Mouse (Mus musculus) midbrain, embryonic 12.5 days (tissue): ENCODE results near the gene Itpkb. TPM values are rescaled to one million over a fixed set of nuclear protein-coding genes. Genes with fewer than 3 reads are reported as not detected.

ENCODE experiments used
- ATAC-seq: fragments of 200-750 bp; cut with Nextera tagmentation; 2 replicates; pipeline ENCODE4 v1.8.0; 2017; ENCODE audit warnings: low read depth, moderate TSS enrichment, moderate library complexity; ENCODE audit not compliant: low FRiP score
- H3K27ac ChIP-seq: fragments of 300-500 bp; sonication (generic); replicated peaks from 2 replicates; pipeline ENCODE4 v1.5.1; 2016; ENCODE audit warnings: mild to moderate bottlenecking
- H3K27me3 ChIP-seq: fragments of 300-500 bp; sonication (generic); 2 replicates; pipeline ENCODE4 v1.6.1; 2016; ENCODE audit warnings: mild to moderate bottlenecking
- H3K36me3 ChIP-seq: fragments of 300-500 bp; sonication (generic); 2 replicates; pipeline ENCODE4 v1.6.1; 2016
- H3K4me1 ChIP-seq: fragments of 300-500 bp; sonication (generic); 2 replicates; pipeline ENCODE4 v1.6.1; 2016
- H3K4me2 ChIP-seq: fragments of 300-500 bp; sonication (generic); replicated peaks from 2 replicates; pipeline ENCODE4 v1.6.1; 2016; ENCODE audit warnings: mild to moderate bottlenecking, moderate library complexity
- H3K4me3 ChIP-seq: fragments of 300-500 bp; sonication (generic); 2 replicates; pipeline ENCODE4 v1.5.1; 2016; ENCODE audit warnings: mild to moderate bottlenecking
- H3K9ac ChIP-seq: fragments of 300-500 bp; sonication (generic); replicated peaks from 2 replicates; pipeline ENCODE4 v1.6.1; 2016; ENCODE audit warnings: mild to moderate bottlenecking, moderate library complexity
- H3K9me3 ChIP-seq: fragments of 300-500 bp; sonication (generic); 2 replicates; pipeline ENCODE4 v1.6.1; 2016; ENCODE audit warnings: mild to moderate bottlenecking
- WGBS: fragments of 180-500 bp; shearing (Covaris S2); methylation state at CpG from one replicate; pipeline ENCODE4 v1.1.7; 2016; 5-methylcytosine and 5-hydroxymethylcytosine counted together
- polyA plus RNA-seq: library from polyadenylated mRNA; unstranded; fragments of >200 nt; fragmentation: Nextera tagmentation; extraction: Ambion mirVana; gene quantifications from 2 replicates; pipeline ENCODE4 v1.2.1, GENCODE M21; 2016

Itpkb gene
- polyA plus RNA-seq, 1 experiment from 2014 or later = 5.2 TPM

DNA sequence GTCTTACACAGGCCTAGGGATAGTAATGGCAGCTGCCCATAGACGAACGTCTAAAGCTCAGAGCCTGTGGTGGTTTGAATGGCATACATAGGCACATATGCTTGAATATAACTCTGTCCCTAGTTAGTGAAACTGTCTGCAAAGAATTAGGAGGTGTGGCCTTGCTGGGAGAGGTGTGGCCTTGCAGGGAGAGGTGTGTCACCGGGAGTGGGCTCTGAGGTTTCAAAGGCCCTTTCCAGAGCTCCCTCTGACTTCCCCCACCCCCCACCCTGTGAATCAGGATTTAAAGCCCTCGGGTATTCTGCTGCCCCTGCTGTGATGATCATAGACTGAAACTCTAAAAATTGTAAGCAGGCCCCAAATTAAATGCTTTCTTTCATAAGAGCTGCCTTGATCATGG, 29.3 kb upstream of the Itpkb start:
- no peak for ATAC-seq

DNA sequence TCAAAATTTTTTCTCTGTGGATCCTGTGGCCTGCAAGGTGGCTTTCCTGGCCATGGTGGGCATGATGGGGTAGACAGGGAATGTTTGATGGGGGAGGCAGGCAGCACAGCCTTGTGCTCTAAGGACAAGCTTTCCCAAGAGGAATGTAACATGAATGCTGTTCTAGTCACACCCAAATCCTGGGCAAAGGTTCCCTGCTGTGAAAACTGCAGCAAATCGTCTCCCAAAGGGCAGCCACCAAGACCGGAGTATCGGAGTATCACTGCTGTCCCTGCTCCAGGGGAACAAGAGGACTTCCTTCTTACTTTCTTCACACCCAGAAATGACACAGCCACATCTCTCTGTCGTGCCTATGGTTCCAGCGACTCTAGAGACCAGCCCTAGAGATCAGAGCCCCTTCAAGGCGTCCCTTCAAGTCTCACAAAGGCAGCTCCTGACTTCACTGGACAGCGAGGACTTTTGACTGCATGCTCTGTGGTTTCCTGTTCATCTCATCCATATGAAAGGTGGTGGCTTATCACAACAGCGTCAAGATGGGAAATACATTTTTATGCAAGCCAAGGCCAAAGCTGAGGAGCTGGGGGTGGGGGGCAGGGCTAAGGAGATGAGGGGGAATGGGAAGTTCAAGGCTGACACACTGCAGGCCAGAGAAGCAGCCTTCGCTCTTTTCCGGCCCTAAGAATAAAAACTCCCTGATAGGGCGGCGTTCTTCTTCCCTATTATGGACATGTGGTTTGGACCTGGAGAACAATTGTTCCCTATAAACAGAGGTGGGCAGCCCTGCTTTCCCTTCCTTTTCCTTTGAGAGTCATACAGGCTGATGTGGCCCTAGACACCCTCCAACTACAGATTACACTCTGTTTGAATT, 27.8 kb upstream of the Itpkb start:
- Histone ChIP-seq H3K4me1 (peaks cover 6% of the 10 kb centered on the region; the same call in 1 of the 2 replicates), H3K27me3 (0 out of 2 replicates have a peak, but pooled peaks cover 12% of the 10 kb centered on the region), H3K4me2 (no peak overlapping the region), H3K4me3 (no peak overlapping the region), H3K9me3 (no peaks in the 10 kb centered on the region), H3K36me3 (no peaks in the 10 kb centered on the region), H3K27ac (no peak overlapping the region; the same call in 1 of the 2 replicates), H3K9ac (no peak overlapping the region)
- WGBS = 65% methylated on average over 12 of the region's 12 CpGs
- no peak for ATAC-seq

More for the DNA sequence above, 29.3 kb upstream of the Itpkb start:
- H3K27me3 ChIP-seq = 0 out of 2 replicates have a peak, but pooled peaks cover 12% of the 10 kb centered on the region
- H3K4me2 ChIP-seq = no peak overlapping the region
- H3K4me1 ChIP-seq = peaks cover 6% of the 10 kb centered on the region; the same call in 1 of the 2 replicates
- H3K27ac ChIP-seq = no peak overlapping the region
- H3K9me3 ChIP-seq = no peaks in the 10 kb centered on the region
- no peak overlapping the region for H3K4me3 ChIP-seq
- no peak overlapping the region for H3K9ac ChIP-seq
- WGBS = 49% methylated on average over 4 of the region's 4 CpGs
- H3K36me3 ChIP-seq = no peaks in the 10 kb centered on the region

DNA sequence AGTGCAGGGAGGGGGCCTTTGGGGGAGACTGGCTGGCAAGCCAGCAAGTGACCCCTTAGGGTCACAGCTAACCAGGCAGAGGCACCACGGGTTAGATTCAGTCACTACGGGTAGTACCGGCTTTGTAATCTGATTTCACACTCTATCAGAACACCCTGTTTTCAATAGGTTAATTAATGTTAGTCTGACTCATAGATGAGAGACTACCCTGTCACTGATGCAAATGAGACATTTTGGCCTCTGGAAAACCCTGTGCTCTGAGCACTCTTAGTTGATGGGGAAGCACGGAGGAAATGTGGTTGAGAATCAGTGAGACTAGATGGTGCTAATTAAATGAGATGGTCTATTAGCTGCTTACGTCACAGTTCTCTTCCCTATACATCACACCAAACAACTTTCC, 26.7 kb upstream of the Itpkb start:
- Histone ChIP-seq H3K4me3 (no peak overlapping the region), H3K4me1 (peaks cover 6% of the 10 kb centered on the region; the same call in 1 of the 2 replicates), H3K27me3 (0 out of 2 replicates have a peak, but pooled peaks cover 12% of the 10 kb centered on the region), H3K36me3 (no peaks in the 10 kb centered on the region), H3K9ac (no peak overlapping the region), H3K27ac (no peak overlapping the region), H3K9me3 (no peaks in the 10 kb centered on the region), H3K4me2 (no peak overlapping the region)
- WGBS = 53% methylated on average over 5 of the region's 5 CpGs
- no peak for ATAC-seq

DNA sequence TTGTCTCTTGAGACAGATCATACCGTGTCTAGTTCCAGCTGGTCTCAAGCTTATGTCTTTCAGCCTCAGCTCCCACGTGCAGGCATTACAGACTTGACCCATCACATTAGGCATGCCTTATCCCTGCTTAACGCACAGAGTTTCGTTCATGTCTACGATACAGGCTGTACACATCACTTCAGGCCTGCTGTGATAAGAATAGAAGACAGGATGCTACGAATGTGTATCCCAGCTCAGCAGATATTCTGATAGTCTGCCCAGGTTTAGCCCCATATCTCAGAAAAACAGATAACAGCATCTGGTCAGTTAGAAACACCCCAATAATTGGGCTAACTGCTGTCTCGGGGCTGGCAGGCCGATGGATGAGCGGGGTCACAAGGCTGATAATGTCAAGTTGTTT, 23.4 kb upstream of the Itpkb start:
- no peak overlapping the region for H3K27ac ChIP-seq
- no peaks in the 10 kb centered on the region for H3K9me3 ChIP-seq
- ATAC-seq = no peak
- no peaks in the 10 kb centered on the region for H3K36me3 ChIP-seq
- H3K4me1 ChIP-seq = peaks cover 6% of the 10 kb centered on the region; the same call in 1 of the 2 replicates
- no peak overlapping the region for H3K9ac ChIP-seq
- H3K4me3 ChIP-seq = no peak overlapping the region
- 0 out of 2 replicates have a peak, but pooled peaks cover 14% of the 10 kb centered on the region for H3K27me3 ChIP-seq
- no peak overlapping the region for H3K4me2 ChIP-seq
- WGBS = 85% methylated on average over 9 of the region's 9 CpGs

DNA sequence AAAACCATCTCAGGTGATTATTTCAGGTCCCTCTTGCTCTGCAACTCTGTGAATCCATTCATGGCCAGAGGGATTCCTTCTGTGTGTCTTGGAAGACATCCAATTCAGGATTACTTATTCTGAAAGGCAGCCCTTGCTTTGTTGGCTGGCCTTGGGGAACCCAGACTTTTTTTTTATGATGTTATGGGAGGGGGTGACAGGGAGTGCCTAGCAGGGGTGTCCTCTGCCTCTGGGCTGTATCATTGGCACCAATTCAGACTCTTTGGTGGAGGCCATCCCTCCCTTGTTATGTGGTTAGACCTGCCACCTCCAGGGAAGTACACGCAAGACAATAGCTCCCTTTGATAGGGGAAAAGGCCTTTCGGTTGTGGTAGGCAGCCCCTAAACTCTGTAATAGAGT, 22.6 kb upstream of the Itpkb start:
- no peak for ATAC-seq
- Histone ChIP-seq H3K4me3 (no peak overlapping the region), H3K4me1 (peaks cover 12% of the 10 kb centered on the region), H3K4me2 (no peak overlapping the region), H3K9me3 (no peaks in the 10 kb centered on the region), H3K27ac (no peak overlapping the region), H3K27me3 (0 out of 2 replicates have a peak, but pooled peaks cover 6% of the 10 kb centered on the region), H3K9ac (no peak overlapping the region), H3K36me3 (no peaks in the 10 kb centered on the region)
- WGBS = 81% methylated on average over 2 of the region's 2 CpGs

DNA sequence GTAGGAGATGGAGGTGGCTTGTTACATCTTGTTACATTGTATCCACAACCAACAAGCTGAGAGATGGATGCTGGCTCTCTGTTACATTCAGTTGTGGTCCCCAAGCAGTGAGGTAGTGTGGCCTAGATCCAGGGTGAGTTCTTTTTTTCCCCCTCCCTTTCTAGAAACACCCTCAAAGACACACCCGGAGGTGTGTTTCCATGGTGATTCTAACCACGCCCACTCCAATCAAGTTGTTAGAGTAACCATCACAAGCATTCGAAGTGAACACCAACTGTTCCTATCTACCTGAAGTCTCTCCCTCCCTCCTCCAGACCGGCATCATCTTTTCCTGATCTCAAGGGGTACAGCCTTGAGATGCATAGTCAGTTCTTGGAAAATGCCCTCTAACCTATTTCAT, 21.4 kb upstream of the Itpkb start:
- 75% methylated on average over 4 of the region's 4 CpGs for WGBS
- no peaks in the 10 kb centered on the region for H3K36me3 ChIP-seq
- no peak for ATAC-seq
- H3K27me3 ChIP-seq = 0 out of 2 replicates have a peak, but pooled peaks cover 4% of the 10 kb centered on the region
- no peak overlapping the region for H3K27ac ChIP-seq
- H3K9me3 ChIP-seq = no peaks in the 10 kb centered on the region
- H3K4me2 ChIP-seq = no peak overlapping the region
- no peak overlapping the region for H3K9ac ChIP-seq
- peaks cover 19% of the 10 kb centered on the region for H3K4me1 ChIP-seq
- H3K4me3 ChIP-seq = no peak overlapping the region

DNA sequence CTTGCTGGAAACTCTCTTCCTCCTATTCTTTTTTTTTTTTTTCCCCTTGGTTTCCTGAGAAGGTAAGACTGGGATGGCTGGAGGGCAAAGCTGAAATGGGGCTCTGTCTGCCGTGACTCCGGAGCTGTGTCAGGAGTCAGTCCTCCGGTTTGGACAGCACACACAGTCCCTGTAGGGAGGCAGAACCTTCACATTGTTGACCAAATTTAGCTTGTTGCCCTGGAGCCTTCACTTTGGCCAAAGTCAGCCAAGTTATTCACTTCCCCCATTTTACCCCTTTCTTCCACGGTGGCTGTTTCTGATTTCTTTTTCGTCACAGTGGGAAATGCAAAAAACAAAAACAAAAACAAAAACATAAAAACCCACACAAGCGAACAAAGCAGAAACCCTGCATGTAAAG, 18.0 kb upstream of the Itpkb start:
- no peak for ATAC-seq
- H3K4me1 ChIP-seq = peaks cover 23% of the 10 kb centered on the region
- H3K27ac ChIP-seq = peak overlapping the region; percentile 68; the same call in 1 of the 2 replicates
- no peaks in the 10 kb centered on the region for H3K36me3 ChIP-seq
- no peaks in the 10 kb centered on the region for H3K9me3 ChIP-seq
- 0 out of 2 replicates have a peak, but pooled peaks cover 4% of the 10 kb centered on the region for H3K27me3 ChIP-seq
- 65% methylated on average over 6 of the region's 6 CpGs for WGBS
- H3K4me3 ChIP-seq = no peak overlapping the region
- no peak overlapping the region for H3K4me2 ChIP-seq
- H3K9ac ChIP-seq = no peak overlapping the region

DNA sequence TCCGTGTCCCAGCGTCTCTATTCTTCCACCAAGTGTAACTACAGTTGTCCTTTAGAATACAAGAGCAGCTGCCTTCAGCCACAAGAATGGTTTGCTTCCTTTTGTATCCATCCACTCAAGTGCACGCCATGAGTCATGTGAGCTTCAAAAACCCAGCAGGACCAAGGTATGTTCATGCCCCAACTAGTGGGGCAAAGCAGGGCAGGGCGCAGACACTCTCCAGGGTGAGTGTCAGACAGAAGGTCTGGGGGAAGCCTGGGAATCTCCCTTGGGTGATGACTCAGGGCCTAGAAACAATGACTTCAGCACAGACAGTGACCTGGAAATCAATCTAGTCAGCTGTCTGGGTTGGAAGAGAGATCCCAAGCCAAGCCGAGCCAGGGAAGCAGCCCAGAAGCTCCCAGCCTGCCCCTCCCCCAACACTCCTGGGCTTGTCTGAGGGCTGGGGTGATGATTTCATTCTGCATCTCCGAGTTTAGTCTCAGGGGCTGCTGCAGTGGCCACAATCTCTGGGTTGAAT, 17.4 kb upstream of the Itpkb start:
- peak overlapping the region; percentile 68 for H3K27ac ChIP-seq
- H3K36me3 ChIP-seq = no peaks in the 10 kb centered on the region
- peak; percentile 69 for ATAC-seq
- H3K4me3 ChIP-seq = no peak overlapping the region
- no peaks in the 10 kb centered on the region for H3K9me3 ChIP-seq
- 0 out of 2 replicates have a peak, but pooled peaks cover 4% of the 10 kb centered on the region for H3K27me3 ChIP-seq
- H3K9ac ChIP-seq = no peak overlapping the region
- H3K4me1 ChIP-seq = peaks cover 23% of the 10 kb centered on the region
- H3K4me2 ChIP-seq = peak overlapping the region; percentile 65
- WGBS = 29% methylated on average over 6 of the region's 6 CpGs

DNA sequence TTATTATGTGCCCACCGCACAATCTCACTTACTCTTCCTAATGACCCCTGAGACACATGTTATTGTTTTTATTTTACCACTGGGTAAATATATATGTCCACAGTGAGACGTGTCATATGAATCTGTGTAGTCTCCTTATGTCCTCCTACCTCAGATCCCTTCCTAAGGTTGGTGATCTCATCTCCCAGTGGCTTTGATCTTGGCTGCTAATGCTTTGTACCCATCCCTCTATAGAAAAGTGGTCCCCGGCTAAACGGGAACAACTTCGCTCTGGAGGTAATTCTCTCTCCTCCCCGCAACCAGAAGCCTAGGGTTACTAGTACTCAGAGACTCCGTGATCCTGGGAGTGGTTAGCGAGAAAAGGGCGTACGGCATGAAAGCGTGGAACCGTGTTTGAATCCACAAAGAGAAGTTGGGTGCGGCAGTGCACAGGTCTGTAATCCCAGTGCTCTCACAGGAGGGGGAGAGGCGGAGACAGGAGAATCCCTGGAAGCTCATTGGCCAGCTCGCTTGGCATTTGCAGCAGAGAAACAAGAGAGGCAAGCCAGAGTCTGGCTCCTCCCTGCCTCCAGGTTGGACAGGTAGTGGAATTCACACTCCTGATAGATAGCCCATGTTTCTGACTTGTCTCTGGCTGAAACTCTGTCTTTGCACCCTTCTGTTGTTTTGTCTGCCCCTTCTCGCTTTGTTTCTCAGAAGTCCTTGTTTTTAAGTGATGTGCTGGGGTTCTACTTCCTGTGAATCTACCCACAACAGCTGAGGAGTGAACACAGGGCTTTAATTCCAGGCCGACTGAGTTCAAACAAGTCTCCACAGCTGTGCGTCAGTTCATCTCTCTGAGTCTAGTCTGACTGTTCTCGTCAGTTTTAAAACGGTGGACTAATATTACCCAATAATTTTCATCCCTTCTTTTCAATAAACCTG, 16.5 kb upstream of the Itpkb start:
- peak overlapping the region; percentile 65 for H3K4me2 ChIP-seq
- no peaks in the 10 kb centered on the region for H3K36me3 ChIP-seq
- peaks cover 23% of the 10 kb centered on the region for H3K4me1 ChIP-seq
- peak overlapping the region; percentile 33 for H3K4me3 ChIP-seq
- no peak overlapping the region for H3K27ac ChIP-seq
- peak overlapping the region; percentile 34; the same call in 1 of the 2 replicates for H3K9ac ChIP-seq
- WGBS = 11% methylated on average over 20 of the region's 20 CpGs
- H3K9me3 ChIP-seq = no peaks in the 10 kb centered on the region
- 0 out of 2 replicates have a peak, but pooled peaks cover 4% of the 10 kb centered on the region for H3K27me3 ChIP-seq
- ATAC-seq = peak; percentile 71; the same call in 1 of the 2 replicates

DNA sequence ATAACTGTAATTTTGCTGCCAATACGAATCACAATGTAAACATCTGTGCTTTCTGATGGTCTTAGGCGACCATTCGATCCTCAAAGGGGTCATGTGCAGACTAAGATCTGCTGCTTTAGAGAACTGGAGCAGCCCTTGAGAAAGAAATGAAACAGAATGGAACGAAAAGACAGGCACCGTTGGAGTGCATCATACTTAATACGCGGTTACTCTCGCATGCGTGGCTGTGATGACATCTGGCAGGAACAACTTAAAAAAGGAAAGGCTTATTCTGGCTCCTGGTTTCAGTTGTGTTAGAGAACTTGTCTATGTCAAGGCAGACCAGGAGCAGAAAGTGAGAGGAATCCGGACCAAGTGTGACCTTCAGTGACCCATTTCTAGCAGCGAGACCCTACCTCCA, 15.6 kb upstream of the Itpkb start:
- no peak for ATAC-seq
- Histone ChIP-seq H3K36me3 (no peaks in the 10 kb centered on the region), H3K4me3 (no peak overlapping the region)

DNA sequence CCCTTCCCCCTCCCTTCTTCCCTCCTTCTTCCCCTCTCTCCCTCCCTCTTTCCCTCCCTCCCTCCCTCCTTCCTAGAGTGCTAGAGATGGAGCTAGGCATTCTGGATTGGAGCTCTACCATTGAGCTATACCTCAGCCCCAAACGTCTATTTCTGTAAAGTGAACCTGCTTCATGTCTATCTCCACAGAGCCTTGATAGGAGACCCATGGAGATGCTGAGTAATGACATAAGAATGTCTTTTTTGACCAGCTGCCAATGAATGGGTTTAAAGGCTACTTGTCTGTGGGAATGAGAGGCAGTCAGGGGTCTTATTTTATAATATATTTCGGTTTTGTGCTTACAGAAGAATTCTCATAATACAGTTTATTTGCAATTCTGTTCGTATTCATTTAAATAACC, 15.2 kb upstream of the Itpkb start:
- no peak overlapping the region for H3K9ac ChIP-seq
- no peak overlapping the region for H3K4me3 ChIP-seq
- no peaks in the 10 kb centered on the region for H3K36me3 ChIP-seq
- H3K27ac ChIP-seq = no peak overlapping the region
- peaks cover 28% of the 10 kb centered on the region for H3K4me1 ChIP-seq
- H3K9me3 ChIP-seq = no peaks in the 10 kb centered on the region
- no peak for ATAC-seq
- 78% methylated on average over 3 of the region's 3 CpGs for WGBS
- H3K4me2 ChIP-seq = no peak overlapping the region
- H3K27me3 ChIP-seq = 0 out of 2 replicates have a peak, but pooled peaks cover 4% of the 10 kb centered on the region

More for the DNA sequence above, 15.6 kb upstream of the Itpkb start:
- H3K4me2 ChIP-seq = no peak overlapping the region
- 88% methylated on average over 11 of the region's 11 CpGs for WGBS
- H3K4me1 ChIP-seq = peaks cover 23% of the 10 kb centered on the region
- no peak overlapping the region for H3K27ac ChIP-seq
- no peak overlapping the region for H3K9ac ChIP-seq
- no peaks in the 10 kb centered on the region for H3K9me3 ChIP-seq
- 0 out of 2 replicates have a peak, but pooled peaks cover 4% of the 10 kb centered on the region for H3K27me3 ChIP-seq
